Mouse (Mus musculus): ENCODE data around the gene Gprc5c.

The Gprc5c gene

GRCm38 (mm10) chr11:114858641-114859040, 7.7 kb downstream of the Gprc5c start:
- in situ Hi-C loops (cut with MboI; ENCODE audit: low pct_unique_long_range_greater_than_20kb in 1 of 2, low sequenced_read_pairs in 2 of 2, unreplicated experiment in 1 of 2), result loop anchor here in 1 of 2 experiments (5.0 kb wide), 1 partner anchor 41 kb away; no protein-coding TSS in a partner anchor

- in situ Hi-C loops (cut with MboI; ENCODE audit: low pct_unique_long_range_greater_than_20kb in 1 of 2, low sequenced_read_pairs in 2 of 2, unreplicated experiment in 1 of 2), result no loop called here
Observed at GRCm38 (mm10) chr11:114861057-114861456, 10.1 kb downstream of the Gprc5c start.

GRCm38 (mm10) chr11:114862687-114863086, 11.7 kb downstream of the Gprc5c start:
- in situ Hi-C loops (cut with MboI; ENCODE audit: low pct_unique_long_range_greater_than_20kb in 1 of 2, low sequenced_read_pairs in 2 of 2, unreplicated experiment in 1 of 2), result no loop called here

GRCm38 (mm10) chr11:114863918-114864420, 13.0 kb downstream of the Gprc5c start:
- in situ Hi-C loops (cut with MboI; ENCODE audit: low pct_unique_long_range_greater_than_20kb in 1 of 2, low sequenced_read_pairs in 2 of 2, unreplicated experiment in 1 of 2), result no loop called here

DNA sequence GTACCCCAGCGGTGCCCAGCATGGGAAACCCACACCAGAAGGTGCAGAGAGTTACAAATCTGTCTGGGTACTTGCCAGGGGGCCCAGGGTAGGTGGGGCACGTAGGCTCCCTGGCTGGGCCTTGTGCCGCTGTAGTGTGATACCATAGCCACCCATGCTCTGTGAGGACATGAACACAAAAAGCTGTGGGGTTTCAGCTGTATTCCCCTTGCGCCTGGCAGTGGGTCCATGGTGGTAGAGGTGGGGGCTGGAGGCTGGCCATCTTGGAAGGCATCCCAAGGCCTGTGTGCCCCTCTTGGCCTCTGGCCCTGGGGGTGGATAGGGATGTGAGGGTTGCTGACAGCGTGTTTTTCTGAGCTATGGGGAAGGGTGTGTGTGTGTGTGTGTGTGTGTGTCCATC, 15.0 kb downstream of the Gprc5c start:
- in situ Hi-C loops (cut with MboI; ENCODE audit: low pct_unique_long_range_greater_than_20kb in 1 of 2, low sequenced_read_pairs in 2 of 2, unreplicated experiment in 1 of 2), result no loop called here

DNA sequence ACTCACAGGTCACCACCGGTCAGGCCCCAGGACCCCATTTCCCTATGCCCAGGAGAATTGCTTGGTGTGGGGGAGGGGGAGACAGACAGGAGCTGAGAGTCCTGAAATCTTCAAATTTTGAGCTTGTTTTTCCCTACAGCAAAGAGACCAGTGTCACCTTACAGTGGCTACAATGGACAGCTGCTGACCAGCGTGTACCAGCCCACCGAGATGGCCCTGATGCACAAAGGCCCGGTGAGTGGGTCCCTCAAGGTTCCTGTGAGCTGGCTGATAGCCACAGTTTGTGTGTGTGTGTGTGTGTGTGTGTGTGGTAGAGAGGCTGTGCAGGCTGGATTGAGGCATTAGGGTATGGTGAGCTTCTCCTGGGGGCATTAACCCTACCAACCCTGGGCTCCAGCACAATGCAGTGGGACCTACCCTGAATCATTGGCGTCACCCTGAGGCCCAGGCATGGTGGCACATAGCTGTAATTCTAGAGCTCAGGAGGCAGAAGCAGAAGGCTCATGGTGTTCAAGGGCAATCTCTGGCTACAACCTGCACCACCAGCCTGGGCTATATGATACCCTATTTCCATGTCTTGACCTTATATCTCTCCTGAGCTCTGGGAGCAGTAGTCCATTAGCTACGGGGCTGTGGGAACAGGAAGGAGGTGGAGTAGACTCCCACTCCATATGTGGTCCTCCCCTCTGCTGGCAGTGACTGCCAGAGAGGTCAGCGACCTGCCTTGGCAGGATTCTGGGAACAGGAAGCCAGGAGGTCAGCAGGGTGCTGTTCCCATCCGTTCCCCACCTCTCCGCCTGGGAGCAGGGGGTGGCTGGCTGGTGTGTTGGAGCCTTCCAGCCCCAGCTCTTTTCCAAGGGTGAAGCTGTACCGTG, 15.8 kb downstream of the Gprc5c start:
- in situ Hi-C loops (cut with MboI; ENCODE audit: low pct_unique_long_range_greater_than_20kb in 1 of 2, low sequenced_read_pairs in 2 of 2, unreplicated experiment in 1 of 2), result no loop called here

DNA sequence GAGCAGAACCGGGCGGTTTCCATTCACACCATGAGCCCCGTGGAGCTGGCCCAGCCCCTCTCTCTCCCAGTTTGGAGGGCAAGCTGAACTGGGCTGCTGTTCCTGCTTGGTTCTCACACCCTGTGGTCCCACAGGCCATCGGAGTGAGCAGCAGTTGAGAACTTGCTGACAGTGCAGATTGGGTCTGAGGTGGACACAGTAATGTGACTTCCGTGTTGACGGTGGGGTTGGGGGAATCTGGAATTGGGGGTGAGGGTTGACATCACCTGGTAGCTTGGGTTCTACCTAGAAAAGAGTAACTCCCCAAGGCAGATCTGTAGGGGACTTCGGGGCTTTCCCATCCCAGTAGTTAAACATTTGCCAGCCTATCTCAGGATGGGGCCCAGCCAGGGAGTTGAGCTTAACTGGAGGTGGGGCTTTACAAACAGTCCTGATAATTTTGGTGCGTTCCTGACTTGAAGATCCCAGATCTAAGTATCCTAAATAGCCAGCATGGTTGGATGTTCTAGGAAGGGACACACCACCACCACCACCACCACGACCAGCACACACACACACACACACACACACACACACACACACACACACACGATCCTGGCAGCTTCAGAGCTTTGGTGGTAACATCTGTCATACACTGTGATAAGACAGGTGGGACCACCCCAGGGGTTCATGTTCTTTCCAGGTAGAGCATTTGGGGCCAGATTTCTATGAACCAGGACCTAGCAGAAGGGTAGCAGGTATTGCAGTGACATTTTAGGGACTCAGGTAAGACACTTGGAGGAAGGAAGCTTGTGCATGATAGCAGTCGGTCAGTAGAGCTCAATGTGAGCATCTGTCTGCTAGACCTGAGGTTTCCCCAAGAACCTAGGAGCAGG, 16.6 kb downstream of the Gprc5c start:
- in situ Hi-C loops (cut with MboI; ENCODE audit: low pct_unique_long_range_greater_than_20kb in 1 of 2, low sequenced_read_pairs in 2 of 2, unreplicated experiment in 1 of 2), result no loop called here

DNA sequence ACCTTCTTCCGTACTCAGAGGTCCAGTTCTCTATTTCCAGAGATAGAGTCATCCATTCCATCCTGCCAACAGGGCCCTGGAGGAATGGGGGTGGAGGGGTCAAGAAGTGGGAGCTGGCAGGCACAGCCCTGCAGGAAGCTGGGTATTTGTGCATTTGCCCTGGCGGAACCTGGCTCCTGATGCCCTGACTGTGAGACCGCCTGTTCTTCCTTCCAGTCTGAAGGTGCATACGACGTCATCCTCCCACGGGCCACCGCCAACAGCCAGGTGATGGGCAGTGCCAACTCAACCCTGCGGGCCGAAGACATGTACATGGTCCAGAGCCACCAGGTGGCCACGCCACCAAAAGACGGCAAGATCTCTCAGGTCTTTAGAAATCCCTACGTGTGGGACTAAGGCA, 17.3 kb downstream of the Gprc5c start:
- in situ Hi-C loops (cut with MboI; ENCODE audit: low pct_unique_long_range_greater_than_20kb in 1 of 2, low sequenced_read_pairs in 2 of 2, unreplicated experiment in 1 of 2), result no loop called here

- in situ Hi-C loops (cut with MboI; ENCODE audit: low pct_unique_long_range_greater_than_20kb in 1 of 2, low sequenced_read_pairs in 2 of 2, unreplicated experiment in 1 of 2), result no loop called here
Observed at GRCm38 (mm10) chr11:114869787-114870186, 18.8 kb downstream of the Gprc5c start.

DNA sequence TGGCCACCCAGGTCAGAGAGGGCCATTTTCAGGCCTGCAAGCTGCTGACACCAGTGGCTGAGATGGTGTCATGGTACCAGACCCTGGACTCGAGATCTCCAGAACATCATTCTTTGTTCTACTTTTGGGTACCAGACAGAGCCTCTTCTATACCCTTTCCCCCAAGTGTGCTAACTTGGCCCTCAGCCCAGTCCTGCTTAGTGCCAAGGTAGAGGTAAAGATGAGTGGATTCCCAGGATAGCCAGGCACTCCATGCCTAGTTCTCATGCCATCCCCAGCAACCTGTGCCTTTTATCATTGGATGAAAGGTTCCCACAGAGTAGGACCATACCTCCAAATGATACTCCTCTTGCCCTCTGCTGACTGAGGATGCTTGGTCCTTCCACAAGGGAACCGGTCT, 20.6 kb downstream of the Gprc5c start:
- in situ Hi-C loops (cut with MboI; ENCODE audit: low pct_unique_long_range_greater_than_20kb in 1 of 2, low sequenced_read_pairs in 2 of 2, unreplicated experiment in 1 of 2), result no loop called here

GRCm38 (mm10) chr11:114873022-114873817, 22.3 kb downstream of the Gprc5c start:
- in situ Hi-C loops (cut with MboI; ENCODE audit: low pct_unique_long_range_greater_than_20kb in 1 of 2, low sequenced_read_pairs in 2 of 2, unreplicated experiment in 1 of 2), result no loop called here

DNA sequence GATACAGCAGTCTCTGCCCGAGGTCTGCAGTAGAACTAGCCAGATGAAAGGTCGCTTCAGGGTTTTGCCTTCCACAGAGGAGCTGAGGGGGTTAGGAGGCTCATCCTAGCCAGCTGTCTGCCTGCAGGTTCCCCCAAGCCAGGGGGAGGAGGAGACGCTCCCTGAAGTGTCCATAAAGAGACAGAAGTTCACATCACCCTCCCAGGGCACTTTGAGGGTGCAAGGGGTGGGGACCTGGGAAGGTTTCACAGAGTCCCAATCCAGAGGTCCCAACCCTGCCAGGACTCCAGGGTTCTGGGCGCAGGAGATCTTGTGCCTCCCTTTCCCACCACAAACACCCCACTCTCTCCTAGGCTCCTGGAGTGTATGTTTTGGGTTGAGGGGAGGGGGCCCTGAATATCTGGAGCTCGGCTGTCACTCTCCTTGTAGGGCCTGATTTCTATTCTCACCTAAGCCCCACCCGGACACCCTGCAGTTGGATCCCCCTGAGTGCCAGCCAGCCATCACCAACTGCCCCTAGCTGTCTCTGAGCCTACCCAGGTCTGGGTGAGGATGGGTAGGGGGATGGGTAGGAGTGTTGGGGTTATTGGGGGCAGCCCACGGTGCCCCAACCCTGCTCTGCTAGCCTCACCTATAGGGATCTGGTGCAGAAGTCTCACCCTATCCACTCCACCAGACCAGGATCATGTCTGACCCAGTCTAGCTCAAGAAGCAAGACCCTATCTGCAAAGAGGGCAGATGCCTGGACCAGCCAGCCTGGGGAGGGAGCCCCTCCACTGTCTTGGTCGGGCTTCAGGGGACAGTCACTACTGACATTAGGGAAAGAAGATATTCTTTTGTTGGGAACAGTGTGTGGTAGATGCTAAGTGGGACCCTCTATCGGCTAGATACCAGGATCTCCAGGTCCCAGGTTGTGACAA, 23.5 kb downstream of the Gprc5c start:
- in situ Hi-C loops (cut with MboI; ENCODE audit: low pct_unique_long_range_greater_than_20kb in 1 of 2, low sequenced_read_pairs in 2 of 2, unreplicated experiment in 1 of 2), result no loop called here

DNA sequence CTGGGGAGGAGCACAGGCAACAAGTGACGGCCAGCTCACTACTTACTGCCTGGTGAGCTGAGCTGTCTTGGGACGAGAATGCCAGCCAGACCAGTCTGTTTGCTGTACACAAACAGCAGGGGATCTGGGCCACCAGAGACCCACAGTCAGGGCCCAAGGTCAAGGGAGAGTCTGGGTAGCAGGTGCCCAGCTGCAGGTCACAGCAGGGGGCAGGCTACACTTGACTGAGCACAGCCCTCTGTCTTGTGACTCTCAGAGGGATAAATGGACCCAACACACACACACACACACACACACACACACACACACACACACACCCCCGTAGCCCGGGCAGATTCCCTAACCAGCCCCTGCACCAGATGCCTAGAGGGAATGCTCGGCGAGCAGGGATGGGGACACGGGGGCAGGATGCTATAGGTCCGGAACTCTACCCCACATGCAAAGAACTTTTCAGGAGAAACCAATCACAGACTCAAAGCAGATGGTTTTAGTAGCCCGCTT, 24.4 kb downstream of the Gprc5c start:
- in situ Hi-C loops (cut with MboI; ENCODE audit: low pct_unique_long_range_greater_than_20kb in 1 of 2, low sequenced_read_pairs in 2 of 2, unreplicated experiment in 1 of 2), result no loop called here

DNA sequence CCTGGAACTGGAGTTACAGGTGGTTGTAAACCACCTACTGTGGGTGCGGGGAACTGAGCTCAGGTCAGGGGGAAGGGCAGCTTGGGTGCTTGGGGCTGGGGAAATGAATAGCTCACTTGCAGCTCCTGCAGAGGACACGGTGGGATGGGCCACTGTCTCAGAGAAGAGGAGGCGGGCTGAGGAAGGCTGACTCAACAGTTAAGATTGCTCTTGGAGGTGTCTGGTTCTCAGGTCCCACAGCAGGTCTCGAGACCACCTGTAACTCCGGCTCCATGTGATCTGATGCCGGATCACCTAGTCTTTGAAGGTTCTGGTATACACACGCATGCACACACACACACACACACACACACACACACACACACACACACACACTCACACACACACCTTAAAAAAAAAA, 25.2 kb downstream of the Gprc5c start:
- in situ Hi-C loops (cut with MboI; ENCODE audit: low pct_unique_long_range_greater_than_20kb in 1 of 2, low sequenced_read_pairs in 2 of 2, unreplicated experiment in 1 of 2), result no loop called here

GRCm38 (mm10) chr11:114876621-114877020, 25.7 kb downstream of the Gprc5c start:
- in situ Hi-C loops (cut with MboI; ENCODE audit: low pct_unique_long_range_greater_than_20kb in 1 of 2, low sequenced_read_pairs in 2 of 2, unreplicated experiment in 1 of 2), result no loop called here

GRCm38 (mm10) chr11:114877145-114877544, 26.2 kb downstream of the Gprc5c start:
- in situ Hi-C loops (cut with MboI; ENCODE audit: low pct_unique_long_range_greater_than_20kb in 1 of 2, low sequenced_read_pairs in 2 of 2, unreplicated experiment in 1 of 2), result no loop called here

GRCm38 (mm10) chr11:114879666-114880065, 28.7 kb downstream of the Gprc5c start:
- in situ Hi-C loops (cut with MboI; ENCODE audit: low pct_unique_long_range_greater_than_20kb in 1 of 2, low sequenced_read_pairs in 2 of 2, unreplicated experiment in 1 of 2), result no loop called here
